Mouse (Mus musculus) v-Abl transformed pro-B cells (cell line): ENCODE measurements around the gene Rab31.

Experiments
- in situ Hi-C, 2 experiments: fragments of 400-800 bp; cut with MboI; formaldehyde crosslinking; loops; one replicate each; pipeline ENCODE4 v1.15.1; 2025; ENCODE audit not compliant: unreplicated experiment in 2 of 2

Rab31 gene

DNA sequence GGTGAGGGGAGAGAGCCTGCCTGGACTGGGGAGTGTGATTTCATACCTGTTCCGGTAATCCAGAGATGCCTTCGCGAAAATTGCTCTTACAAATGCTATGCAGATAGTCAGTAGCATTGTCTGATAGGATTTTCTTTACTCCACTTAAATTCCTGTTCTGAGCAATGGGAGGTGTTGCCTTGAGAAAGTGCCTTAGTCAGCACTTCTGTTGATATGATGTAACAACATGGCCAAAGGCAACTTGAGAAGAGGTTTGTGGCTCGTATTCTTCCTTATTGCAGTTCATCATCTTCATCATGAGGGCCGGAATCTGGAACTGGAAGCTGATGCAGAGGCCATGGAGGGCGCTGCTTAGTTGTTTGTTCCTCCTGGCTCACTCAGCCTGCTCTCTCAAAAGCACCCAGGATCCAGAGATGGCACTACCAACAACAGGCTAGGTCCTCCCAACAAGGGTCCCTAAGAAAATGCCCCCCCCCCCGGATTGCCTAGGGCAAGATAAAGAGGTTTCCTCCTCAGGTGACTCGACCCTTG, 12.1 kb upstream of the Rab31 start:
- in situ Hi-C loops: loop anchor here (5.0 to 25.0 kb wide), 2 partner anchors 43 to 172 kb away; partner anchors contain the start of gene Vapa (in 2 of the 2)

DNA sequence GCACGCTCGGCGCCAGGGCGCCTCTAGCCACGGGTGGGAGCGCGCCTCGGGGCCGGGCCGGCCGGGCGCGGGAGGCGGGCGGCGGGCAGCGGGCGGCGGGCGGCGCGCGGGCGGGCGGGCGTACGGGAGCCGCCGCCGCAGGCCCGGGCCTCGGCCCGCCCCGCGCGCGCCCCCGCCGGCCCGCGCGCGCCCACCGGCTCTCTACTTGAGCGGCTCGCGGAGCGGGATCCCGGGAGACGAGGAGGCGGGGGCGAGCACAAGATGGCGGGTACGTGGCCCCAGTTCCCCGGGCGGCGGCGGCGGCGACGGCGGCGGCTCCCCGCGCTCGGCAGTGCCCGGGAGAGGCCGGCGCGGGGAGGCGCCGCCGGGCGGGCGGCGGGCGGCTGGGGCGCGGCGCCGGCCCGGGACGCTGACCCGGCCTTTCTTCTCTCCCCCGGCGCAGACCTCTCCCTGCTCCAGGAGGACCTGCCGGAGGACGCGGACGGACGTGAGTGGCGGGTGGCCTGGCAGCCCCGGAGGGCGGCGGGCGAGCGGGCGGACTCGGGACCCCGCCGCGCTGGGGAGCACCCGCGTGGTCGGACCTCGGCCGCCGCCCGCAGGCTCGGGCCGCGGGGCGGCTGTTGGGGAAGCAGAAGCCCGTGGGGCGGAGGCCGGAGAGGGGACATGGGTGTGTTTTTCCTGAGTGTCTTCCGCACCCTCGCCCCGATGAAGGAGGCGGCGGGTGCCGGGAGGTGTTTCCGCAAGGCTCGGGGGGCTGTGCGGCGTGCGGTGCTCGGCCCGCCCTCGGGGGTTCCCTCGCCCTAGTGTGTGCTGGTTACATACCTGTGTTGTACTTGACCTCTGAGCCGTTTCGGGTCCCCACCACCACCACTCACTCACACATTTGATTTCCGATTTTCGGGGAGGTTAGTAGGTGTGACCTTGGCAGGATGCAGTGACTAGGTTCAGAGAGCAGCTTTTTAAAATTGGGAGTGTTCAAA, 10.9 kb upstream of the Rab31 start:
- in situ Hi-C loops: loop anchor here (5.0 to 25.0 kb wide), 2 partner anchors 44 to 171 kb away; partner anchors contain the start of gene Vapa (in 2 of the 2)

DNA sequence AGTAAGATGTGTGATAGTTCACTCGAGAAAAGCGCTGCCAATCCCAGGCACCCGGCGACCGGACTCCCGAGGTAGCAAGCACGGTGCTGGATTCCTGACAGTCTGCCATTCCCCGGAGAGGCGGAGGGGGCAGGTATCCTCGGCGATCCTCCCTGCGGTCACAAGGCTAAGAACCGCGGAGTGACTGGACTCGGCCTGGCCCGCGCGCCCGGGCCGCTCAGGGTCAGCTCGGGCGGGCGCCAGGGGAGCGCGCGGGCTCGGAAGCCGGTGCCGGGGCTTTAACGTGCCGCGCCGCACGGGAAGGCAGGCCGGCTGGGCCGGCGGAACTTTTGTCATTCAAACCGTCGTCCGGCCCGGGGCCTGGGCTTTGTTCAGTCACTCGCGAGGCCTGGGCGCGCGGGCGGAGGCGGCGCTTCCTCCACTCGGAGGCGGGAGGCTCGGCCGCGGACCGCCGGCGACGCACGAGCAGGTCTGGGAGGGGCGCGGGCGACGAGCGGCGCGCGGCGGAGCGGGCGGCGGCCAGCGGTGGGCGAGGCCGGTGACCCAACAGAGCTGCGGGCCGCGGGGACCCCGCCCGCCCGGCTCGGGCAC, 10.1 kb upstream of the Rab31 start, which contains the start of gene Ppp4r1:
Gene Ppp4r1 (plus strand): TSS at position 23 of the 591 bp plus-strand sequence.
- in situ Hi-C loops: loop anchor here (5.0 to 25.0 kb wide), 2 partner anchors 45 to 170 kb away; partner anchors contain the start of gene Vapa (in 2 of the 2)

DNA sequence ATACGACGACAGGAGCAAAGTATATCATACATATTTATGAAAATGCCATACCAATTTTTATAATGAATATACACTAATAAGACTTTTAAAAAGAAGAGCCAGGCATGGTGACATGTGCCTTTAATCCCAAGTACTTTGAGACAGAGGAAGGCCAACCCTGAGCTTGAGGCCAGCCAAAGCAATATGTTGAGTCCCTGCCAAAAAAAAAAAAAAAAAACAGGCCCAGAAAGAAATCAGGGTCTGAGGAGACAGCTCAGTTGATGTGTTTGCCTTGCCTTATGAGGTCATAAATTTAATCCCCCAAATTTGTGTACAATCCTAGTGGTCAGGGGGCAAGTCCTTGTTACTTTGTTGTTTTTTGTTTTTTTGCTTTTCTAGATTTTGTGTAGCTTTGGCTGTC, 8.4 kb upstream of the Rab31 start:
- in situ Hi-C loops: loop anchor here (5.0 to 25.0 kb wide), 2 partner anchors 46 to 169 kb away; partner anchors contain the start of gene Vapa (in 2 of the 2)

- in situ Hi-C loops: loop anchor here (25.0 kb wide), 1 partner anchor 165 kb away; the partner anchor contains the start of gene Vapa (in 2 of the 2)
Measured at GRCm38 (mm10) chr17:65777461-65777860, 4.9 kb upstream of the Rab31 start.

GRCm38 (mm10) chr17:65776228-65776627, 3.7 kb upstream of the Rab31 start:
- in situ Hi-C loops: loop anchor here (25.0 kb wide), 1 partner anchor 164 kb away; the partner anchor contains the start of gene Vapa (in 2 of the 2)

DNA sequence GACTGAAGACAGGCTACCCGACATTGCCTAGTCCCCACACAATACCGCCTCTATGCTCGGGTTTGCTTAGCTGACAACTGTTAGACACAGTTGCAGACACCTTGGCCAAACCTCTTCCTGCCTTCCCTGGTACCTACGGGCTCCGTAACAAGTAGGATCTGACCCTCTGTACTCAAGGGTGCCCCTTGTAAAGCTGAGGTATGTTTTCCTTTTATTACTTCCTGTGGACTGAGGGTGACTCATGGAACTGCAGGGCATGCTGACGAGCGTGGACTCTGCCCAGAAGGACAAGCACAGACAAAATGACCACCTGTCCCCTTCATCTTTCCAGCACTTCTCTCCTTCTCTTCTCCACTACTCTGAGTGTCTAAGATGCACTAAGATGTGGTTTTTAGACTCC, 1.9 kb upstream of the Rab31 start:
- in situ Hi-C loops: loop anchor here in 1 of 2 experiments (5.0 kb wide), 2 partner anchors 52 to 78 kb away; no protein-coding TSS in a partner anchor

DNA sequence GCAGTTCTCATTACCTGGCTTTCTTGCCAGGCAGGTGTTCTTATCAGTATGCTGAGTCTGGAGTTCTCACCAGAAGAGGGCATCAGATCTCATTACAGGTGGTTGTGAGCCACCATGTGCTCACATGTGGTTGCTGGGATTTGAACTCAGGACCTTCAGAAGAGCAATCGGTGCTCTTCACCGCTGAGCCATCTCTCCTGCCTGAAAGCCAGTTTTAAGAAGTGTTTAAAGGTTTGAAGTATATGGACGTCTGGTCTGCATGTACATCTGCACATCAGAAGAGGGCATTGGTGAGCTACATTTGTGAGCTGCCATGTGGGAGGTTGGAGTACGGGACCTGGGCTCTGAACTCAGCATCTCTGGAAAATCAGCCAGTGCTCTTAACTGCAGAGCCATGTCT, 1.1 kb upstream of the Rab31 start:
- in situ Hi-C loops: loop anchor here in 1 of 2 experiments (5.0 kb wide), 2 partner anchors 51 to 79 kb away; no protein-coding TSS in a partner anchor

- in situ Hi-C loops: loop anchor here in 1 of 2 experiments (5.0 kb wide), 2 partner anchors 49 to 81 kb away; no protein-coding TSS in a partner anchor
Measured at GRCm38 (mm10) chr17:65770982-65771915, 1.3 kb downstream of the Rab31 start.

DNA sequence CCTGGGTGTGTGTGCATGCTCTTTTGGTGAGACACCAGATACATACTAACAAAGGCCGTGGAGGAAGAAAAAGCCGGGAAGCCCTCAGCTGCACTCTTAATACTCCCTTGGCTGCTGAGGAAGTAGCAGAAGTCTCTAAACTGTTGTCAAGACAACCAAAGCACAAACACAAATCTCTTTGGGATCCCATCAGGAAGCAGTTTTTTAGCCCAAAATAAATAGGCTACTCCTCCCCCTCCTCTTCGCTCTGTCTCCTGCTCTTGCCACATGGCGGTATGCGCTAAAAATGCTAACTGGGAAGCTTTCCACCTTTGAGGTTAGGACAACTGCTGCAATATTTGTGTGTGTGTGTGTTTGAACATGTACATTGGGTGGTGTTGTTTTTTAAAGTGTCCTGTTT, 4.1 kb downstream of the Rab31 start:
- in situ Hi-C loops: loop anchor here in 1 of 2 experiments (5.0 kb wide), 1 partner anchor 36 kb away; no protein-coding TSS in a partner anchor

DNA sequence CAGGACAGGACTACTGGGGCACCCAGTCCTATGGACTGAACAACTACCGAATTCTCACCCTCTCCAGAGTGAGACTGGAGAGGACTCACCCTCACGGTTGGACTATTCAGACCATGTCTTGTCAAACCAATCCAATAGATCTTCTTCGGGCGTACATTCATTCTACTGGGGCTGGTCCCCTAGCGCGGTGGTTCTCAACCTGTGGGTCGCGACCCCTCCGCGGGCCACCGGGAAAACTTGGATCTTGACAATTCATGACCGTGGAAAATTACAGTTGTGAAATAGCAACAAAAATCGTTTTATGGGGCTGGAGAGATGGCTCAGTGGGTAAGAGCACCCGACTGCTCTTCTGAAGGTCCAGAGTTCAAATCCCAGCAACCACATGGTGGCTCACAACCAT, 9.3 kb downstream of the Rab31 start:
- in situ Hi-C loops: no loop called here

DNA sequence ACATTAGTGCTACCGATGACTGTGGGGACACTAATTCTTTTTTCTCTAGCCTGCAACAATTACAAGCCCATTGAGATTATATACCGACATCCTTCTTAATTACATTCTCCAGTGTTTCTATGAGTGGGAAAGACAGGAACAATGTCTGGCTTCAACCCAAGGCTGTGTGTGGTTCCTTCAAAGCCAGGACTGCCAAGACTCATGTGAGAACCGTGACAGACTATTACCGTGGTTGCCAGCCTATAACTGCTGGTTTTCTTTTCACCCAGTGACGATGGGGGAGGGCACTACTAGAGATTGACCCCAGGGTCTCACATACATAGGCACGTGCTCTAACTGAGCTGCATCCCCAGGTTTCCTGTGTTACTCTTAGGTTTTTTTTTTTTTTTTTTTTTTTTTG, 15.4 kb downstream of the Rab31 start:
- in situ Hi-C loops: no loop called here

- in situ Hi-C loops: no loop called here
Measured at GRCm38 (mm10) chr17:65755857-65756256, 16.7 kb downstream of the Rab31 start.

DNA sequence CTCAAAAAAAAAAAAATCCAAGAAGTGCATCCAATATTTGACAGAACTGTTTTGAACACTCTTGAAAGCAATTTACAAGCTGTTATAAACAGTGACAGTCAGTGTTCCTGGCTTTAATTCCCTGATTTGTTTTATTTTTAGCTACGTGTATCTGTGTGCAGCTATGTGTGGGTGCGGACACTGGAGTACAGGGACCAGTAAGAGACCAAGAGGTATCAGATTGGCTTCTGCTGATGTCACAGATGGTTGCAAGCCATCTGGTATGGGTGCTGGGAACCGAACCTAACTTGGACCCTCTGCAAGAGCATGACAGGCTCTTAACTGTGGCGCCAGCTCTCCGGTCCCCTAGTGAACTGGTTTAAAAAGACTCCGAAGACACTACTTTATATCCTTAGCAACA, 19.4 kb downstream of the Rab31 start:
- in situ Hi-C loops: no loop called here

DNA sequence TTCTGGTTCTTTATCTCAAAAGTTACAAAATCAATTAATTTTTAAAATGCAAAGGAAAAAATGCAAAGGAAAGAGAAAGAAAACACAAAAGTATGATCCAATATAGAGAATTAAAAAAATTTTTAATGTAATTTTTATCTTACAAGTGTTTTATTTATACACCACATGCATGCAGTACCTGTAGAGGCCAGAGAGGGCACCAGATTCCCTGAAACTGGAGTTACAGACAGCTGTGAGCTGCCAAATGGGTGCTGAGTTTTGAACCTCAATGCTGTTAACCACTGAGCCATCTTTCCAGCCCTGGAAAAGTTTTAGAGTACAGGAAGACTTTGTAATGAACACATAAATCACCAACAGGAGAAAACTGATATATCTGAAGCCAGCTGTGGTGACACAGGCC, 22.3 kb downstream of the Rab31 start:
- in situ Hi-C loops: no loop called here

DNA sequence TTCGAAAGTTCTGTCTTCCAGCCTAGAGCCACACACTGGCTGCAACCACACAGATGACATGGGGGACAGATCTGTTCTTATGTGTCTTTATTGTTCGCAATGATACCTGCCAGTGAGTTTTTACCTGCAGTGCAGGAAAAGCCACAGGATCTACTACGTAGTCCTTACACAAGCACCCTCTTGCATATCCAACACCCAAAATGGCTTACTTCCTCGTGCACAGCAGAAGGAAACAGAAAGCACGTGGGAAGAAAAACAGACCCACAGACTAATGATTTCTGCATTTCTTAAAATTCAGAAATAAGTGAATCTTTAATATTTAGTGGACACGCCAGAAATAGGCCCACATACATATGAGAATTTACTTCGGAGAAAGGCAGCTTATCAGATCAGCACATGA, 22.7 kb downstream of the Rab31 start:
- in situ Hi-C loops: no loop called here

- in situ Hi-C loops: no loop called here
Measured at GRCm38 (mm10) chr17:65748997-65749396, 23.6 kb downstream of the Rab31 start.

DNA sequence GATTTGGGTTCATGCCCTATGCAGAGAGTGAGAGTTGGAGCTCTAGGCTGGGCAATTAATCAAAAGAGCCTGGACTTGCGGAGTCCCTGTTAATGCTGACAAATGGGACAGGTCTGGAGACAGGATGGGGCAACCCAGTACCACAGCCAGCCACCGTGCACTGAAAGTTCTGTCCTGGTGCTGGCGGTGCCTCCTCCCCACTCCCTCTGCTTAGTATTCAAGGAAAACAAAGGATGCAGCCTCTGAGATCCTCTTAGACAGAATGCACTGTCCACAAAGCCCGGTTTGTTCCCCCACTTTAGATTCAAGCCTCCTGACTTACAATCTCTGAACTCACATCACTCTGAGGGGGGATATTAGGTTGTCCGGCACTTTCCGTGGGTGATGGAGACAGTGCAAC, 26.2 kb downstream of the Rab31 start:
- in situ Hi-C loops: no loop called here

- in situ Hi-C loops: no loop called here
Measured at GRCm38 (mm10) chr17:65743664-65744330, 28.8 kb downstream of the Rab31 start.
